Mouse (Mus musculus): ENCODE results near the gene Troap.
A peak's percentile ranks its signal among the peaks of the same experiment; 100 is the strongest.
"Not testable (repeated sequence)": the region's sequence is repeated elsewhere in the genome, so short reads cannot be mapped to it uniquely, and the experiment has no call there.

Troap gene

DNA sequence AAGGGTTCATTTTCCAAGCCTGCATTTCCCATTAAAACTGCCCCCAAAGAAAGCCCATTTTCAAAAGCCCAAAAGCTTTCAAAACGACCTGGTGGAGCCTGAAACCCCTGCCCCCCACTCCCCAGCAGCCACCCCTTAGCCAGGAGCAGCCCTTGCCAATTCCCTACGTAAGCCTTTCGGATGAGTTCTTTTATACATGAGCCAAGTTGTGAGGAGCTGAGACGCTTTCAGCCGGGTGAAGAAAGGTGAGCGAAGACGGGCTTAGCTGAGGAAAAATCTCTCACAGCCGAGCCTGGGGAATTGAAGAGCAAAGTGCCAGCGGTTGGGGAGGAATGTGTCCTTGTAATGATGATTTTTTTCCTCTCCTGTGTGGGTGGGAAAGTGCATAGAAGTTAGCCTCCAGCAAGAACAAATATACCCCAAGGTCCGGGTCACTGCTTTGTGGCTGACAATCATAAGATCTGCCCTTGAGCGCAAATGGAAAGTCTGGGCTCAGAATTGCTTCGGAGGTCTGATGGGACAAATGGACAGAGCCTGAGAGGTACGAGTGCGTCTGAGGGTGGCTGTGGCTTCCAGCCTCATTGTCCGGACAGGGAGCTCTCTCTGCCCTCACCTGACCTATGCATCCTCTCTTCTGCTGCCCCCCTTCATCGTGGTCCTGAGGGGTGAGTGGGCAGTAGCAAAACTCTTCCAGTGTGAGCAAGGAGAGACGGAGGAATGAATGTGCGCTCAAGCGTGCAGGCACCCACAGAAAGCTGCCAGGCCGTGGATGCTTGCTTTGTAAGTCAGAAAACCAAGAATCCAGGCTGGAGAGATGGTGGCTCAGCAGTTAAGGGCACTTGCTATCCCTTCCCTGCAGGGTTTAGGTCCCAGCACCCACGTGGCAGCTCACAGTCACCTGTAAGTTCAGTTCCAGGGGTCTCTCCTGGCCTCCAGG lies 33.2 kb upstream of the Troap start:
- no peak for DNase-seq (ENCODE audit: low spot score)

GRCm38 (mm10) chr15:99042334-99042733 lies 32.0 kb upstream of the Troap start:
- DNase-seq (ENCODE audit: low spot score): no peak

DNA sequence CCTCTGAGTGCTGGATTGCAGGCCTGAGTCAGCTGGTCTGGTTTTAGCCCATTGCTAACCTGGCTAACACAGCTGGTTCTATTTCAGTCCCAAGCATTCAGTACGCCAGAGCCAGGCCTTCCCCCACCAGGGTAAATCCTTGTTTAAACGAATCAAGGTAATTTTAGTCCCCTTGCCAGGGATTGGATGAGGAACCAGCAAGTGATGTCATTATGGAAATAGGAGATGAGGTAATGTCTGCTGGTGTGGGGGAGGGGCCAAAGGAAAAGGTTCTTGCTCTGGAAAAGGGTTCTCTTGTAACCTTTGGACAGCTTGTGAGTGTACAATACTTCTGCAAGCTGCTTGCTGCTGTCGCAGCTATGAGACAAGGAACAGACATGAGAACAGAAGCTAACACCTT lies 29.5 kb upstream of the Troap start:
- DNase-seq (ENCODE audit: low spot score): no peak

- not testable (repeated sequence) for DNase-seq (ENCODE audit: low spot score)
Measured at GRCm38 (mm10) chr15:99045734-99046133, 28.6 kb upstream of the Troap start.

GRCm38 (mm10) chr15:99049473-99050253 lies 24.7 kb upstream of the Troap start:
- DNase-seq (ENCODE audit: low spot score): peak; percentile 87

DNA sequence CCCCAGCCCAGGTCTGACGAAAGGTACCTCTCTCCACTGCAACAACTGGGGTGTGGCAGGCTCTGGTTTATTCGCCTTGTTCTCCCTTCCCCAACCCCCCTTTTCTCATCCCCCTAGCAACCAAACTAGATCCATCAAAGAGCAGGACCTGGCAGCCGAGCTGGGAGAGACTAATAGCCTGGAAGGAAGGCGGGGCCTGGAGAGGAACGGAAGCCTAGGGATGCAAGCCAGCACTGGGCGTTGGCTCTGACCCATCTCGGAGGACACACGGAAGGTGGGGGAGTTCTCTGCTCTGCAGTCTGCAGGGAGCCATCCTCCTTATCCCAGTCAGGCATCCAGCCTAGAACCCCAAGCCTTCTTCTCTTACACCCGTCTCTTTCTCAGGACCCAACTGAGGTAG lies 21.0 kb upstream of the Troap start:
- DNase-seq (ENCODE audit: low spot score): no peak

- no peak for DNase-seq (ENCODE audit: low spot score)
Measured at GRCm38 (mm10) chr15:99055040-99055439, 19.3 kb upstream of the Troap start, which contains the start of gene Prph. Gene Prph (plus strand): TSS chr15:99055174.

DNA sequence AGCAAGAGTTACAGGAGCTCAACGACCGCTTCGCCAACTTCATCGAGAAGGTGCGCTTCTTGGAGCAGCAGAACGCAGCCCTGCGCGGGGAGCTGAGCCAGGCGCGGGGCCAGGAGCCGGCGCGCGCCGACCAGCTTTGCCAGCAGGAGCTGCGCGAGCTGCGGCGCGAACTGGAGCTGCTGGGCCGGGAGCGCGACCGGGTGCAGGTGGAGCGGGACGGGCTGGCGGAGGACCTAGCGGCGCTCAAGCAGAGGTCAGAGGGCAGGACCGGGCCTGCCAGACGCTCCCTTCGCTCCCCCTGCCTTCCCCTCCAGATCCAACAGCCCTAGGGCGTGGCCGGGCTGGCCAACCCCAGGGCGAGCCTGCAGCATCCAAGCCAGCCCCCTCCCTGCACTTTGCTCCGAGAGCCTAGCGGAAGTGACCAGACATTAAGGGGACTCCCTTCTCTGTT lies 18.8 kb upstream of the Troap start:
- peak; percentile 46 for DNase-seq (ENCODE audit: low spot score)

GRCm38 (mm10) chr15:99056332-99056731 lies 18.0 kb upstream of the Troap start:
- peak; percentile 63 for DNase-seq (ENCODE audit: low spot score)

- DNase-seq (ENCODE audit: low spot score): no peak
Measured at GRCm38 (mm10) chr15:99065557-99066165, 8.7 kb upstream of the Troap start.

DNA sequence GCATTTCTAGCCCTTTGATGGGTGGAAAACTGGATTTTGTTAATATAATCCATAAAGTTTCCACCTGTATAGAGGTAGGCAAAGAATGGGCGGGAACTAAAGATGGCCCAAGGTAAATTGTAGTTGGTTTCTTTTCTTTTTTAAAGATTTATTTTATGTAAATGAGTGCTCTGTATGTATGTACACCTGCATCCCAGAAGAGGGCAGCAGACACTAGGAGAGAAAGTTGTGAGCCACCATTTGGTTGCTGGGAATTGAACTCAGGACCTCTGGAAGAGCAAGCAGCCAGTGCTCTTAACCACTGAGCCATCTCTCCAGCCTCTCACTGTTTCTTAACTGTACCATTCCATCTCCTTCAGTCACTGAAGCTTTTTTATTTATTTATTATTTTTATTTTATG lies 2.4 kb upstream of the Troap start:
- no peak for DNase-seq (ENCODE audit: low spot score)

- peak; percentile 98 for DNase-seq (ENCODE audit: low spot score)
Measured at GRCm38 (mm10) chr15:99074600-99075333, 392 bp downstream of the Troap start.

DNA sequence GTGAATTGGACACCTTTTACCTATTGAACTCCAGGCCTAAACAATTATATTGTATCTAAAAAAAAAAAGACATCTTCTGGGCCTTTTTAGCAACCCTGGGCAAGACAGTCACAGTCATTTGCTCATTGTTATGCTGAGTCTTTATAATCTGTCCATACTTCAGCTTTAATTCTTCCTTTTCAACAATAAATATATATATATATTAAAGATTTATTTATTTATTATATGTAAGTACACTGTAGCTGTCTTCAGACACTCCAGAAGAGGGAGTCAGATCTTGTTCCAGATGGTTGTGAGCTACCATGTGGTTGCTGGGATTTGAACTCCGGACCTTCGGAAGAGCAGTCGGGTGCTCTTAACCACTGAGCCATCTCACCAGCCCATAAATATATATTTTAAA lies 1.6 kb downstream of the Troap start:
- DNase-seq (ENCODE audit: low spot score): not testable (repeated sequence)

DNA sequence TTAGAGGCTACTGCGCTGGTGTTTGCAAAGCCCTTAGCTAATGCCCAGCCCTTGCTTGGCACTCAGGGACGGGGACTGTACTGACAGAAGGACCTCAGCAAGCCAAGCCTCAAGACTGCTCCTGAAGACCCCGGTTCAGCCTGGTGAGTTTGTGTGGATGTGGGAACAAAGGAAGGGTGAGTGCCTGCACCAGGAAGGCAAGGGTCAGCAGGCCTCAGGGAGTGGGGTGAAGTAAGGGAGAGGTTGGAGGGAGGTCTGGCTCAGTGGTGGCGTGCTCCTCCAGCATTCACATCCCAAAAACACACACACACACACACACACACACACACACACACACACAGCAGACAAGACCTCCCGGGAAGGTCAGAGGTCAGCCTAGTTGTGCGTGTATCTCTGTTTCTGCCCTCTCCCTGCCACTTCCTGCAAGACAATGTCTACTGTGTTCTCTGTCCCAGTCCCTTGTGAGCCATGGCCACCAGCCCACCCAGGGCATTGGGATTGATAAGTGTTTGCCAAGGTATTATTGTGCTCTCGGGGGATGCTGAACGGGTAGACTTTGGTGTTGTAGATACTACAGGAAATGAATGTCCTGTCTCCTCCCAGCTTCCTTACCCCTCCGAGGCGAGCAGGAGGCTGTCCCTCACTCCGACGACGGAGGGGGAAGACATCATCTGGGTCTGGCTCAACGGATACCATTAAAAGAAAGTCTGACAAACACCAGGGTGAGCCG lies 4.0 kb downstream of the Troap start:
- no peak for DNase-seq (ENCODE audit: low spot score)

DNA sequence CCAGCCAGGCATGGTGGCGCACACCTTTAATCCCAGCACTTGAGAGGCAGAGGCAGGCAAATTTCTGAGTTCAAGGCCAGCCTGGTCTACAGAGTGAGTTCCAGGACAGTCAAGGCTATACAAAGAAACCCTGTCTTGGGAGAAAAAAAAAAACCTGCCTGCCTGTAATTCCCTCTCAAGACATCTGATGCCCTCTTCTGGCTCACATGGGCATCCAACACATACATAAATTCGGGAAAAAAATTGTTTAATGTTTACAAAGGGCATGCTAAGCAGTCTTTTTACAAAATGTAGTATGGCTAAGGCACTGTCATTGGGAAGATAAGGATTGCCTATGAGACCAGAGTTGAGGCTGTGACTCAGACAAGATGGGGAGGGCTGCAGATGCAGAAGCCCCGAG lies 5.4 kb downstream of the Troap start:
- DNase-seq (ENCODE audit: low spot score): no peak

DNA sequence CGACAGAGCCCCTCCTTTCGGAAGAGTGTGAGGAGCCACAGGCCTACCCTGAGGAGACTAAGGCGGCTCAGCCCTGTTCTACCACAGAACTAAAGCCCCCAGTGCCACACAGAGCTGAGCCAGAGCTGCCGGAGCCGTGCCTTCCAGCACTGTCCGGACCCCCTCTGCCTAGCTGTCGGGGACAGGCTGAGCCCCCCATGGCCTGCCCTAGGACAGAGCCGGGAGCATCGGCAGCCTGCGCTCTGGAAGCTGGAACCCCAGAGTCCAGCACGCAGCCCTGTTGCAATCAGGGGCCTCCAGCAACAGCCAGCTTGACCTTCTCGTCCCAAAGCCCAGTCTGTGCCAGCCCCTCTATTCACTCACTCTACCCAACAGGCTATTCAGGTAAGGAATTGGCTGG lies 7.9 kb downstream of the Troap start:
- DNase-seq (ENCODE audit: low spot score): no peak

- no peak for DNase-seq (ENCODE audit: low spot score)
Measured at GRCm38 (mm10) chr15:99082840-99083239, 8.5 kb downstream of the Troap start.

- peak; percentile 75 for DNase-seq (ENCODE audit: low spot score)
Measured at GRCm38 (mm10) chr15:99083258-99083657, 8.9 kb downstream of the Troap start.

GRCm38 (mm10) chr15:99083867-99084557 lies 9.6 kb downstream of the Troap start:
- no peak for DNase-seq (ENCODE audit: low spot score)

DNA sequence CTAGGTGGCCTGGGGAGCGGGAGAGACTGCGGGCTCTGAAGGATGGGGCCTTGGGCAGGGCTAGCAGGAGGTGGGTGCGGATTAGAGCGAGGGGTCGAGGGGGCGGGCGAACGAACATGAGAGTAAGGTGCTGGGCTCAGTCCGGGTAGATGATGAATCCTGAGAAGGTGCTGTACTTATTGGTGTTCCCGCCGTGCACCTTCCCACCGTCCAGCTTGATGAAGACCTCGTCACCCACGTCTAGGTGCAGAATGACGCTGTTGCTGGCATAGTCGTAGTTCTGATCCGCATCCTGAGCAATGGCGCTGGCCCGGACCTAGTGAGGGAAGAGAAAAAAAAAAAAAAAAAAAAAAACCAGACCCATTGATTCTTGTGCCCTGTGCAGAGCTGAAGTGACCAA lies 10.2 kb downstream of the Troap start:
- DNase-seq (ENCODE audit: low spot score): no peak

All from retina, embryonic 14.5 days (tissue).